Comparison of ENCODE assay signal across 18 mouse cellular contexts in the genomic region with DNA sequence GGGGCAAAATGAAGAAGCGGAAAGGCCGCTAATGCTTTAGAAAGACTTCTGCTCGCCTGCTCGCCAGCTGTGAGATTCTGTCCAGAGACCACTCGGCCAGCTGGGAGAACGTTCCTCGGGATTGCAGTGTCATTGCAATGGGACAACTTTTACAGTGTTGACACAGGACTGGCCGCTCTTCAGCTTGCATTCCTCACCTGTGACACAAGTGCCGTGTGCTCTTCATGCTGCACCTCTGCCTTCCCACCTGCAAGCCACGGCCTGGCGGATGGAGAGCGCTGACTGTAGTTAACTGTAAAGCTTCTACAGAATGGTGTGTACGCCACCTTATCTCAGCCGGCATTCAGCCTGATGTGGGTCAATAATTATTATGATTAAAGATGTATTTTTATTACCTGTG.
"Had no signal": no experiment of that assay in that cellular context is flagged by ENCODE, and none has a peak within 500 bp of the region (broad histone marks: within the 10 kb centered on the region; RNA-seq: fewer than 3 reads in every experiment).

No protein-coding gene starts in this region.

- DNase-seq: kidney, adult 2 months; kidney, postnatal 25 days; layer of hippocampus, adult 9-11 months; liver; thymus, adult 18-20 months; thymus, postnatal 4 days had no signal

- H3K4me2 ChIP-seq: limb, embryonic 13.5 days; liver, embryonic 12.5 days; liver, embryonic 15.5 days; midbrain, embryonic 12.5 days; midbrain, embryonic 15.5 days; neural tube, embryonic 12.5 days had no signal

- H3K4me3 ChIP-seq: layer of hippocampus, adult 2 months; limb, embryonic 10.5 days; limb, embryonic 13.5 days; liver, embryonic 12.5 days; liver, embryonic 15.5 days; midbrain, embryonic 12.5 days; midbrain, embryonic 15.5 days; neural tube, embryonic 12.5 days had no signal

- ATAC-seq: hindbrain, embryonic 16.5 days; intestine, postnatal 0 days; liver, embryonic 12.5 days; midbrain, embryonic 15.5 days had no signal

- H3K27me3 ChIP-seq: limb, embryonic 13.5 days; liver, embryonic 12.5 days; liver, embryonic 15.5 days; midbrain, embryonic 12.5 days; midbrain, embryonic 15.5 days; neural tube, embryonic 12.5 days had no signal

- H3K9me3 ChIP-seq: limb, embryonic 10.5 days; limb, embryonic 13.5 days; liver, embryonic 12.5 days; liver, embryonic 15.5 days; midbrain, embryonic 12.5 days; midbrain, embryonic 15.5 days; neural tube, embryonic 12.5 days had no signal

- H3K9ac ChIP-seq: limb, embryonic 13.5 days; liver, embryonic 12.5 days; liver, embryonic 15.5 days; midbrain, embryonic 12.5 days; midbrain, embryonic 15.5 days; neural tube, embryonic 12.5 days had no signal

- H3K27ac ChIP-seq: kidney, postnatal 0 days; layer of hippocampus, adult 2 months; limb, embryonic 10.5 days; limb, embryonic 13.5 days; liver, embryonic 12.5 days; liver, embryonic 15.5 days; macrophage; midbrain, embryonic 12.5 days; midbrain, embryonic 15.5 days; neural tube, embryonic 12.5 days had no signal

- H3K4me1 ChIP-seq: limb, embryonic 10.5 days; limb, embryonic 13.5 days; liver, embryonic 15.5 days; midbrain, embryonic 12.5 days; midbrain, embryonic 15.5 days; neural tube, embryonic 12.5 days had no signal
